Mouse (Mus musculus): ENCODE results near the gene Dnase1l3.

Gene Dnase1l3

DNA sequence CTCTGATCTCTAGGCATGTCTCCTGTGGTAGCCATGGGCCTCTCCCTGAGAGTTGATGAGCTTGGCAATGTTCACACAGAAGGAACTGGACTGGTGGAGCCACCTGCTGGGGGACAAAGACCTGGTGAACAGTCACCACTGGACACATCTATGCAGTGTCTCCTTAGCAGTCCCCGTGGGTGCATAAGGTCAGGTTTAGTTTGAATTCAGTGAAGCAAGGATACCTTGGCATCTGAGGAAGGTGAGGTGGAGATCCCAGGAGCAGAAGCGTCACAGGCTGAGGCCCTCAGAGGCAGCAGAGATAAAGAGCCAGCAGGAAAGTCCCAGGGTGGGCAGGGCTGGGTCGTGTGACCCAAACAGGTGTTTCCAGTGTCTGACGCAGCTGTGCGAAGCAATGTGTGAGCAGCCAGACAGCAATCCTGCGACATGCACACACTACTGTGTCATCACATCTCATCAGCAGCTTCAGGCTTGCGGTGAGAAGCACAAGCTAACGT, at the start of gene Dnase1l3:
Gene Dnase1l3, minus strand, starts transcription at position 303 of the 497 bp plus-strand sequence.
- DNase-seq = peak; percentile 26 to 27

DNA sequence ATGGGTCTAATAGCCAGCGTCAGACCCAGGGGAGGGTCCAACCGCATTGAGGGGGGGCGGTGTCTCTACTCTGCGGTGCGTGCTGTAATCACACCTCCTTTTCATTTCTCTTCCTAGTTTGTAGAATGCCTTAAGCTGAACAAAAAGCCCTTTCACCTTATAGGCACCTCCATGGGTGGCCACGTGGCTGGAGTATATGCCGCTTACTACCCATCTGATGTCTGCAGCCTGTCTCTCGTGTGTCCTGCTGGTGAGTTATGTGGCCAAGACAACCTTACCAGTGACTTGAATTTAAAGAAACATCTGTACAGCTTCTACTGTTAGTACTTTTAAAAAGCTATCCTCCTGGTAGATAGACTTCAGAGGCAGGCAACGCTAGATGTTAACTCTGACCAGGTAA, 48.2 kb upstream of the Dnase1l3 start:
- DNase-seq = no peak

DNA sequence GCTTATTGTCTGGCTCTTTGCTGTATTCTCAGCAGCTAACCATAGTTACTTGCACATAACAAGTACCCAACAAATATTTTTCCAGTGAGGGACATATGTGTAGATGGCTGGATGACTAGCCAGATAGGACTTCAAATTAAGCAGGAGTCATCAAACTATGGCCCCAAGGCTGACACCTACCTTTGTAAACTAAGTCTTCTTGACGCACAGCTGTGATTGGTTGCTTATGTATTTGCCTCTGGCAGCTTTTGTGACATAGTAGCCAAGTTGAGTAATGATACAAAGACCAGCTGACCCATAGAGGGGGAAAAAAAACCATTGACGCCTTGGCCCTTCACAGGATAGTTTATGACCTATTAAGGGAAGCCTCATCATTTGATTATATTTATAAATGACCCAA, 47.7 kb upstream of the Dnase1l3 start:
- DNase-seq = no peak

DNA sequence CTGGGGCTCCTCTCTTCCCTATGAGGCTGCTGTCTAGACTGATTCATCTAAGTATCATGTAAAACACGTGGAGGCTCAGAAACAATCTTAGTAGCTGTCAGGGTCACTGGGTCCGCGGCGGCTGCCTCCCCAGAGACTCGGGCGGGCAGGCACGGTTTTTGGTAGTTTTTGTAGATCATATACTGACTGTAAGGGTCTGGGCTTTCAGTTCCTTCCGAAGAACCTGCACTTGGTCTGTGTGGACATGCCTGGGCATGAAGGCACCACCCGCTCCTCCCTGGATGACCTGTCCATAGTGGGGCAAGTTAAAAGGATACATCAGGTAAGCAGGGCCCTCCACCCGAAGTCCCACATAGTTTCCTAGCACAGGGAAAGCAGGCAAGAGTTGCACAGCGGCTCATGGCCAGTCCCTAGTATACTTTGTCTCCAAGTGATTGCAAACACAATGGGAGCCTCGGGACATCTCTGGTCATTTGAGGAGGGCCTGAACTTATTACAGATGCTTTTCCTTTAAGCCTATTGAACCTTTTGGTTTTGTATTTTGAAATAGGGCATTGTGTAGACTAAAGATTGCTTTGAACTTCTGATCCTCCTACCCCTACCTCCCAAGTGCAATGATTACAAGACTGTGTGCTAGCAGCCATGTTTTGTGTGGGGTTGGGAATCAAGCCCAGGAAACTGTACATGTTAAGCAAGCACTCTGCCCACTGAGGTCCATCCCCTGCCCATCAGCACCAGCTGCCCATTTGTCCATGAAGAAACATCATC, 46.7 kb upstream of the Dnase1l3 start:
- no peak for DNase-seq

DNA sequence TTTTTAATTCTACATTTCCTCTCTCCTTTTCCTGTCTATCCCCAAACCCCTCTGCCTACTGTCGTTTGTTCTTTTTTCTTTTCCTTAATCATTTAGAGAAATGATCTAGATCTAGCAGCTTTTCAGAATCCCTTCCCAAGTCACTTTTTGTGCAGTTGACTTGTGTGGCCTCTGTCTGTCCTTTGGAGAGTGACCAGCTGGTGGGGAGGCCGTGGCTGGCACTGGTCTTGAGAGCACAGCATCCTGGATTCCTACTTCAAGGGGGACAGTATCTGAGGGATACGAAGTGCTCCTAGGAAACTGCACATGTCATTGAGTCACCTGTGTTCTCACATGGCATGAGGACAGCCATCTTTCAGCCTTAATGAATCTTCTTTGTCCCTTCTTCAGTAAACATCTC, 45.8 kb upstream of the Dnase1l3 start:
- no peak for DNase-seq

DNA sequence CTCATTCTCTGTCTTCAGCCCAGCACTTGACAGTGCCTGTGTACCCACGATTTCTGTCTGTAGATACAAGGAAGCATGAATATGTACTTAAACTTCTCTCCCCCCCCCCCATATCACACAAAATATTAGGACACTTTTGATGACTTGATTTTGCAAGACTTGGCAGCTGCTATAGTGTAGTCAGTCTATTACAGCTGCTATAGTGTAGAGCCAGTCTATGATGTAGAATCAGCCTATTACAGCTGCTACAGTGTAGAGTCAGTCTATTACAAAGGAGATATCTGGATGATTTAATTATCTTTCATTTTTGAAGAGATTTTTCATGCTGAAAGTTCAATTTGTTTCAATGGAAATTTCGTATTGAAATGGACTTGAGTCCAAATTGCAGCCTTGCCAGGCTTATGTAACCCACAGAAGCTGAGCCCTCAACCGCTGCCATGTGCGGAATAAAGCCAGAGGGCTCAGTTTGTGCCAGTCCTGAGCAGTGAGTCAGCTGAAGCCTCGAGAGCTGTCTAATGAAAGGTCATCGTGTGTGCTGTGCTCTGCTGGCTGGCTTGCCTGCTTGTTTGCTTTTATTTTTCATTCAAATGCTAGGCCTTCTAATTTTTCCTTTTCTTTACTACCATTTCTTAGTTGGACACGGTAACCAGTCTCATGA, 44.5 kb upstream of the Dnase1l3 start:
- no peak for DNase-seq

GRCm38 (mm10) chr14:8038150-8038549, 43.8 kb upstream of the Dnase1l3 start:
- DNase-seq = no peak

GRCm38 (mm10) chr14:8036406-8036805, 42.0 kb upstream of the Dnase1l3 start:
- DNase-seq = no peak

- no peak for DNase-seq
Observed at GRCm38 (mm10) chr14:8035951-8036350, 41.6 kb upstream of the Dnase1l3 start.

DNA sequence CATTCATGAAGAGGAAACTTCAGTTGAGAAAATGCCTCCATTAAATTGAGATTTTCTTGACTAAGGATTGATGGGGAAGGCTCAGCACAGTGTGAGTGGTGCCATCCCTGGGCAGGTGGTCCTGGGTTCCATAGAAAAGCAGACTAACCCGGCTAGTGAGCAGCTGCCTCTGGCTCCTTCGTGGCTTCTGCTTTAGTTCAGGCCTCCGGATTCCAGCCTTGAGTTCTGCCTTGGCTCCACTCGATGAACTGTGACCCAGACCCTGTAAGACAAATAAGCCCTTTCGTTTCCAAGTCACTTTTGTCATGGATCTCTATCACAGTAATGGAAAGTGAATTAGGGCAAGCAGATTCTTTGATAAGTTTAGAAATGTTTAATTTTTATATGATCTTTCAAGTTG, 40.2 kb upstream of the Dnase1l3 start:
- DNase-seq = no peak

DNA sequence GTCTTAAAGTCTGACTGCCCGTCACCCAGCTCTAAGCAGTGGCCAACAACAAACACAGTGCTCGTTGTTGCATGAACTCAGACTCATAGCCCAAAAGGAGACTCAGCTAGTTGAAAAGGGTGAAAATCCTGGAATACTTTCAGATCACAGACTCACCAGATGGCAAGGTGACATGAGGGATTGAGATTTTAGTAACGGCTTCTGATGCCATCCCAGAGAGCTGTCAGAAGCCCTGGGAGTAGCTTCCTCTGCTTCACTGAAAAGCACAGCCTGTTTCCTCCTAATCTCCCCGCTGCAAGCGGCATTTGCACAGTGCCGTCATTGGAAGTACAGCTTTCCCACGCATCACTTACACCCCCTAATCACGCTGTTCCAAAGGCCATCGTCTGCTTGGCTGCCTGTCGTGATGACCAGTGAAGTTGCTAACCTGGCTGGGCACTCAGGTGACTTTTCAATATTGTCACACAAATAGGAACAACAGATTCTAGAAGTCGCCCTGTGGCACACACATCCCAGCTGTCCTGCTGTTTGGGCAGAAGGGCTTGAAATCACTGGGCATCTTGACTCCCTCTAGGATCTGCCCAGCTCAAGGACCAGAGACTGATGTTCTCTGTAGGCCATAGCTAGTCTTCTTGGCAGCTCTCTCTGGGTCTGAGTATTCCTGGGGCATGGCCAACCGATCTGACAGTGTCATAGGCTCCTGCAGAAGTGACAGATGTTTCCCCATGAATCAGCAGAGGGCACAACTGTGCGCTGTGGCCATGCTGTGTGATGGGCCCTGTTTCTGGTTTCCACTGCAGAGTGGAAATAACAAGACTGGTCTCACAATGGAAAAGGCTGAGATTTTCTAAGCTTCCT, 37.9 kb upstream of the Dnase1l3 start:
- DNase-seq = no peak

GRCm38 (mm10) chr14:8030535-8030934, 36.2 kb upstream of the Dnase1l3 start:
- no peak for DNase-seq

- no peak for DNase-seq
Observed at GRCm38 (mm10) chr14:8029752-8030151, 35.4 kb upstream of the Dnase1l3 start.

- DNase-seq = no peak
Observed at GRCm38 (mm10) chr14:8028086-8028485, 33.7 kb upstream of the Dnase1l3 start.

DNA sequence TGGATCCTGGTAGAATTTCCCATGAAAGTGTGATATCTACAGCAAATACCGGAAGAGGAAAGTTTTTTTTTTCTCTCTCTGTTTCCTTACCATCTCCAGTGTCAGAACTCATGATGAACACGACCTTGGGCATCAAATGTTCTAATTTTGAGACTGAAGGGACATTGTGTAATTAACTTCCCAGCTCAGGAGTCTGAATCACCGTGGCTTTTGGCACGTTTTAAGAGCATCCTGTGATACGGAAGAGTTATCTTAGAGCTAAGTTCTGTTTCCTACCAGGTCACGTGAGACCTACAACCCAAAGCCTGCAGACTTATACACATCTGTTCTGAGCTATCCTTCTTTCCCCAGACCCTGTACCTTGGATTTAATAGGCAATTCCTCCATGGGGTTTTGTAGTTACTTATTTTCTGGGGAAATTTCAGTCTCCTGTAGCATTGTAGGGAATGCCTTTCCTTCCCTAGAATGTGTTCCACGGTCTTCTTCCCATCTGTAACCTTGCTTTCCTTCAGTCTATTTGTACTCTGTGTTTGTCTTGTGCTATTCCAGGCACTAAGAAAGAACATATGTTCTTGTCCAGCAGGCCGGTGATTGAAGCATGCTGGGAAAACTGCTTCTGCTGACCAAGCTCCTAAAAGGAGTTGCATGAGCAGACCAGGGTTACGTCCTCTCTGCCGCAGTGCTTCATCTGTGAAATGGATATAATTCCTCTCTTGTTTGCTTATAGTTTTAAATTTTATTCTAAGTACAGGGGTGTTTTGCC, 32.6 kb upstream of the Dnase1l3 start:
- DNase-seq = no peak

- no peak for DNase-seq
Observed at GRCm38 (mm10) chr14:8024936-8025335, 30.6 kb upstream of the Dnase1l3 start.

- DNase-seq = no peak
Observed at GRCm38 (mm10) chr14:8024469-8024868, 30.1 kb upstream of the Dnase1l3 start.

GRCm38 (mm10) chr14:8020546-8020945, 26.2 kb upstream of the Dnase1l3 start:
- DNase-seq = no peak

DNA sequence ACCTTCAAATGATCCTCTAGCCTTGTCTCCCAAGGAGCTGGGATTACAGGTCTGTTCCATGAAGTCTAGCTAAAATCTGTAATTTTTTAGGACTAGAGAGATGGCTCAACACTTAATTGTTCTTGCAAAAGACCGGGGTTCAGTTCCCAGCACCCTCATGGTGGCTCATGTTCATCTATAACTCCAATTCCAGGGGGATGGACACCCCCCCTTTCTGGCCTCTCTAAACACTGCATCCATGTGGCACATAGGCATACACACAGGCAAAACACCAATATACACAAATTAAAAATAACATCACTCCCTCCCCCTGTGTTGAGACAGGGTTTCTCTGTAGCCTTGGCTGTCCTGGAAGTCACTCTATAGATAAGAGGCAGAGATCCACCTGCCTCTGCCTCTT, 25.6 kb upstream of the Dnase1l3 start:
- DNase-seq = no peak

DNA sequence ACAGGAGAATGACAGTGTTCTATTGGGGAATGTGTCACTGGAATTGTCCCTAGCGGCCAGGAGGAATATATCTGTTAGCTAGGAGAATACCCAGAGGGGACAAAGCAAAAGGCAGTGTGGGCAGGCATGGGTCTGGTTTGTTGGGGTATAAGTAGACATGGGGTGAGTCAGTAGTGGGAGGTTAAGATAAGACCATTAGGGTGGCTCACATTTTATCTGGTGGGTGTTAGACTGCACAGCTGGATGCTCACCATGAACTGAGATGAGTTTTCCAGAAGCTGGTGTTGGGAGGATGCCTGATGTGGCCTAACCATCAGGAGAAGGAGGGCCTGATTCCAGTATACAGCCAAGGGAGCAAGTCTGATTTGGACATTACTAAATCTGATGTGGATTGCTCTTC, 22.6 kb upstream of the Dnase1l3 start:
- DNase-seq = no peak

GRCm38 (mm10) chr14:8016276-8016675, 21.9 kb upstream of the Dnase1l3 start:
- DNase-seq = no peak

DNA sequence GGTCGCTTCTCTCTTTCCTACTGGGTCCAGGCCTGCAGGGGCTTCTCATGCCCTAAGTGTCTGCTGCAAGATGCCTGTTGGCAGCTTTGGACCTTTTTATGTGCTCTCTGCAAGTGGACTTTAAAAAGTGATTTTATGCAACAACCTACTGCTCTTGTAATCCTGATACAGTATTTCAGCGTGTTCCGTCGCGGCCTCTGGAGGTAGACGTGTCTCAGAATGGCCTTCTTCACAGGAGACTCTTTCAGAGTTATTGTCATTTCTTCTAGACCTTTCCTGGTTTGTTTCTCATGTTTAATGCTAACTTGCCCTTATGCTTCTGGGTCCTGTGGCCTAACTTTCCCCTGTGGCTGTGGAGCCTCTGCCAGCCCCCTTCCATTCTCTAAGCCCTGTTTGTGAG, 21.4 kb upstream of the Dnase1l3 start:
- no peak for DNase-seq

DNA sequence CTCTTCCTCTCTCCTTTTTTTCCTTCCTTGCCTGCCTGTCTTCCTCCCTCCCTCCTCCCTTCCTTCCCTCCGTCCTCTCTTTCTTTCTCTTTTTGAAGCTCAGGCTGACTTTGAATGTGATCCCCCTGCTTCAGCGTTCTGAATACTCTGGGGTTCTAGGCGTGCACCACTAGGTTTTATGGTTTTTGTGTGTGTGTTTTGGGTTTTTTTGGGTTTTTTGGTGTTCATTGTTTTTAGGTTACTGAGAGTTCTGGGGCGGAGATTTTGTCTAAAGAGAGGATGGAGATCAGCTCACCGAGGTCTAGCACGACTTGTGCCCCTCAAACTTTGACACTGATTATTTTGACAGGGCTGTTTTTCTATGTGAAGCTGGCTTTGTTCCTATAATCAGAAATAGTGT, 17.6 kb upstream of the Dnase1l3 start:
- no peak for DNase-seq

Measured in thymus, postnatal 36 days (tissue).